Mouse (Mus musculus): ENCODE data around the gene Pik3r4. TPM values are rescaled to one million over a fixed set of nuclear protein-coding genes. Genes with fewer than 3 reads are reported as not detected.
A peak's percentile ranks its signal among the peaks of the same experiment; 100 is the strongest.

Gene Pik3r4
- polyA plus RNA-seq, 1 experiment from 2014 or later, result 16.1 TPM

GRCm38 (mm10) chr9:105689485-105689884 lies 46.7 kb downstream of the Pik3r4 start:
- ATAC-seq (replicated peaks; ENCODE audit: insufficient number of reproducible peaks, low FRiP score, low TSS enrichment), result no peak
- 72% methylated on average over 7 of the region's 7 CpGs for WGBS (ENCODE audit: insufficient replicate concordance)

GRCm38 (mm10) chr9:105692472-105692871 lies 49.7 kb downstream of the Pik3r4 start:
- ATAC-seq (replicated peaks; ENCODE audit: insufficient number of reproducible peaks, low FRiP score, low TSS enrichment), result no peak
- WGBS (ENCODE audit: insufficient replicate concordance), result 93% methylated on average over 14 of the region's 14 CpGs
- H3K4me2 ChIP-seq, result no peak overlapping the region

More at GRCm38 (mm10) chr9:105689485-105689884, 46.7 kb downstream of the Pik3r4 start:
- H3K4me1 ChIP-seq (ENCODE audit: control insufficient read depth, insufficient read depth, low read length), result peaks cover 3% of the 10 kb centered on the region
- H3K27me3 ChIP-seq (ENCODE audit: control insufficient read depth, insufficient read depth, low read length), result no peaks in the 10 kb centered on the region
- H3K27ac ChIP-seq (ENCODE audit: low read depth, low read length), result no peak overlapping the region
- no peaks in the 10 kb centered on the region for H3K9me3 ChIP-seq (replicated peaks; ENCODE audit: control insufficient read depth, low read length)
- no peak overlapping the region for H3K4me3 ChIP-seq (ENCODE audit: low read depth, low read length)
- no peak overlapping the region for H3K4me2 ChIP-seq
- peaks cover 8% of the 10 kb centered on the region for H3K36me3 ChIP-seq (ENCODE audit: control insufficient read depth, insufficient read depth, low read length)
- no peak overlapping the region for H3K9ac ChIP-seq (ENCODE audit: low read depth, low read length)

GRCm38 (mm10) chr9:105693056-105693455 lies 50.3 kb downstream of the Pik3r4 start:
- no peaks in the 10 kb centered on the region for H3K36me3 ChIP-seq (ENCODE audit: control insufficient read depth, insufficient read depth, low read length)
- H3K4me3 ChIP-seq (ENCODE audit: low read depth, low read length), result no peak overlapping the region
- WGBS (ENCODE audit: insufficient replicate concordance), result 75% methylated on average over 9 of the region's 9 CpGs

More at GRCm38 (mm10) chr9:105692472-105692871, 49.7 kb downstream of the Pik3r4 start:
- Histone ChIP-seq H3K36me3 (ENCODE audit: control insufficient read depth, insufficient read depth, low read length) (no peaks in the 10 kb centered on the region), H3K4me1 (ENCODE audit: control insufficient read depth, insufficient read depth, low read length) (peaks cover 5% of the 10 kb centered on the region), H3K4me3 (ENCODE audit: low read depth, low read length) (no peak overlapping the region), H3K27ac (ENCODE audit: low read depth, low read length) (no peak overlapping the region), H3K9ac (ENCODE audit: low read depth, low read length) (no peak overlapping the region), H3K9me3 (replicated peaks; ENCODE audit: control insufficient read depth, low read length) (no peaks in the 10 kb centered on the region), H3K27me3 (ENCODE audit: control insufficient read depth, insufficient read depth, low read length) (peaks cover 3% of the 10 kb centered on the region; the same call in 1 of the 2 replicates)

GRCm38 (mm10) chr9:105693854-105694253 lies 51.1 kb downstream of the Pik3r4 start:
- Histone ChIP-seq H3K9me3 (replicated peaks; ENCODE audit: control insufficient read depth, low read length) (no peaks in the 10 kb centered on the region), H3K36me3 (ENCODE audit: control insufficient read depth, insufficient read depth, low read length) (no peaks in the 10 kb centered on the region), H3K27me3 (ENCODE audit: control insufficient read depth, insufficient read depth, low read length) (peaks cover 3% of the 10 kb centered on the region; the same call in 1 of the 2 replicates), H3K4me2 (no peak overlapping the region), H3K4me1 (ENCODE audit: control insufficient read depth, insufficient read depth, low read length) (peaks cover 14% of the 10 kb centered on the region), H3K27ac (ENCODE audit: low read depth, low read length) (no peak overlapping the region), H3K4me3 (ENCODE audit: low read depth, low read length) (no peak overlapping the region), H3K9ac (ENCODE audit: low read depth, low read length) (no peak overlapping the region)
- 5% methylated on average over 5 of the region's 5 CpGs for WGBS (ENCODE audit: insufficient replicate concordance)
- ATAC-seq (replicated peaks; ENCODE audit: insufficient number of reproducible peaks, low FRiP score, low TSS enrichment), result no peak

More at GRCm38 (mm10) chr9:105693056-105693455, 50.3 kb downstream of the Pik3r4 start:
- no peak overlapping the region for H3K9ac ChIP-seq (ENCODE audit: low read depth, low read length)
- no peaks in the 10 kb centered on the region for H3K9me3 ChIP-seq (replicated peaks; ENCODE audit: control insufficient read depth, low read length)
- no peak overlapping the region for H3K27ac ChIP-seq (ENCODE audit: low read depth, low read length)
- H3K4me2 ChIP-seq, result no peak overlapping the region
- peaks cover 8% of the 10 kb centered on the region for H3K4me1 ChIP-seq (ENCODE audit: control insufficient read depth, insufficient read depth, low read length)
- peaks cover 3% of the 10 kb centered on the region; the same call in 1 of the 2 replicates for H3K27me3 ChIP-seq (ENCODE audit: control insufficient read depth, insufficient read depth, low read length)
- ATAC-seq (replicated peaks; ENCODE audit: insufficient number of reproducible peaks, low FRiP score, low TSS enrichment), result no peak

GRCm38 (mm10) chr9:105696818-105697564 lies 54.2 kb downstream of the Pik3r4 start:
- Histone ChIP-seq H3K4me1 (ENCODE audit: control insufficient read depth, insufficient read depth, low read length) (peaks cover 23% of the 10 kb centered on the region), H3K27me3 (ENCODE audit: control insufficient read depth, insufficient read depth, low read length) (peaks cover 3% of the 10 kb centered on the region; the same call in 1 of the 2 replicates), H3K27ac (ENCODE audit: low read depth, low read length) (peak overlapping the region; percentile 70), H3K36me3 (ENCODE audit: control insufficient read depth, insufficient read depth, low read length) (no peaks in the 10 kb centered on the region), H3K4me2 (no peak overlapping the region), H3K4me3 (ENCODE audit: low read depth, low read length) (no peak overlapping the region), H3K9me3 (replicated peaks; ENCODE audit: control insufficient read depth, low read length) (no peaks in the 10 kb centered on the region), H3K9ac (ENCODE audit: low read depth, low read length) (no peak overlapping the region)
- ATAC-seq (replicated peaks; ENCODE audit: insufficient number of reproducible peaks, low FRiP score, low TSS enrichment), result no peak
- 72% methylated on average over 7 of the region's 7 CpGs for WGBS (ENCODE audit: insufficient replicate concordance)

GRCm38 (mm10) chr9:105697764-105698396 lies 55.1 kb downstream of the Pik3r4 start:
- Histone ChIP-seq H3K27ac (ENCODE audit: low read depth, low read length) (peak overlapping the region; percentile 70), H3K27me3 (ENCODE audit: control insufficient read depth, insufficient read depth, low read length) (peaks cover 3% of the 10 kb centered on the region; the same call in 1 of the 2 replicates), H3K4me2 (peak overlapping the region; percentile 27), H3K4me1 (ENCODE audit: control insufficient read depth, insufficient read depth, low read length) (peaks cover 23% of the 10 kb centered on the region), H3K9me3 (replicated peaks; ENCODE audit: control insufficient read depth, low read length) (no peaks in the 10 kb centered on the region), H3K9ac (ENCODE audit: low read depth, low read length) (no peak overlapping the region), H3K4me3 (ENCODE audit: low read depth, low read length) (no peak overlapping the region), H3K36me3 (ENCODE audit: control insufficient read depth, insufficient read depth, low read length) (no peaks in the 10 kb centered on the region)
- 21% methylated on average over 9 of the region's 9 CpGs for WGBS (ENCODE audit: insufficient replicate concordance)
- peak; percentile 78 for ATAC-seq (replicated peaks; ENCODE audit: insufficient number of reproducible peaks, low FRiP score, low TSS enrichment)

GRCm38 (mm10) chr9:105700702-105701101 lies 57.9 kb downstream of the Pik3r4 start:
- Histone ChIP-seq H3K4me3 (ENCODE audit: low read depth, low read length) (no peak overlapping the region), H3K4me1 (ENCODE audit: control insufficient read depth, insufficient read depth, low read length) (peaks cover 23% of the 10 kb centered on the region), H3K27me3 (ENCODE audit: control insufficient read depth, insufficient read depth, low read length) (no peaks in the 10 kb centered on the region), H3K9ac (ENCODE audit: low read depth, low read length) (no peak overlapping the region), H3K36me3 (ENCODE audit: control insufficient read depth, insufficient read depth, low read length) (no peaks in the 10 kb centered on the region), H3K4me2 (no peak overlapping the region), H3K9me3 (replicated peaks; ENCODE audit: control insufficient read depth, low read length) (0 out of 2 replicates have a peak, but pooled peaks cover 2% of the 10 kb centered on the region), H3K27ac (ENCODE audit: low read depth, low read length) (no peak overlapping the region)
- no peak for ATAC-seq (replicated peaks; ENCODE audit: insufficient number of reproducible peaks, low FRiP score, low TSS enrichment)
- WGBS (ENCODE audit: insufficient replicate concordance), result 79% methylated on average over 6 of the region's 6 CpGs

- Histone ChIP-seq H3K9ac (ENCODE audit: low read depth, low read length) (no peak overlapping the region), H3K36me3 (ENCODE audit: control insufficient read depth, insufficient read depth, low read length) (no peaks in the 10 kb centered on the region), H3K9me3 (replicated peaks; ENCODE audit: control insufficient read depth, low read length) (0 out of 2 replicates have a peak, but pooled peaks cover 2% of the 10 kb centered on the region), H3K4me2 (no peak overlapping the region), H3K4me3 (ENCODE audit: low read depth, low read length) (no peak overlapping the region), H3K27ac (ENCODE audit: low read depth, low read length) (no peak overlapping the region), H3K27me3 (ENCODE audit: control insufficient read depth, insufficient read depth, low read length) (no peaks in the 10 kb centered on the region), H3K4me1 (ENCODE audit: control insufficient read depth, insufficient read depth, low read length) (peaks cover 19% of the 10 kb centered on the region)
- 86% methylated on average over 9 of the region's 9 CpGs for WGBS (ENCODE audit: insufficient replicate concordance)
- ATAC-seq (replicated peaks; ENCODE audit: insufficient number of reproducible peaks, low FRiP score, low TSS enrichment), result no peak
These were observed 59.2 kb downstream of the Pik3r4 start for GRCm38 (mm10) chr9:105701966-105702365.

All from heart, embryonic 11.5 days (tissue).